Mouse (Mus musculus): ENCODE results near the gene Dcps.
"Not testable (repeated sequence)": the region's sequence is repeated elsewhere in the genome, so short reads cannot be mapped to it uniquely, and the experiment has no call there.

Dcps gene

DNA sequence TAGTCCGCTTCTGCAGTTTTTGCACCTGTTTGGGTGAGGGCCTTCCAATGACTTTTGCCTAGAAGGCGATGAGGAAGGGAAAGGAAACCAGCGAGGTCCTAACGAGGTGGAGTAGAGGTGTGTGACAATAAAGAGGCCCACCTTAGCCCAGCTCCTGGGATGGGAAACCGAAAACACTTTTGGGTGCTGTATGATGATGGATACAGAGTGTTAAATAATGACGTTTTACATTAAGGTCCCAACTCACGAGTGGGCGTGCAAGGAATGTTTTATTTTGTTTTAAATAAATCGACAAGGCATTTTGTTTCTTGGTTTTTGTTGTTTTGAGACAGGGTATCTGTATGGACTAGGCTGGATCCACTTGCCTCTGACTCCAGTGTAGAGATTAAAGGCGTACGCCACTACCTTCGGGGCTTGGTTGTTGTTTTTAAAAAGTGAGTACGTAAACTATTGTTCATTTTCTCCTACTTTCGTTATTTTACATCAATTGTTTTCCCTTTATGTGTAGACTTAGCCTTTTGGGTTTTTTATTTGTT, 331 bp upstream of the Dcps start:
- no peak for DNase-seq (ENCODE audit: low read depth)

DNA sequence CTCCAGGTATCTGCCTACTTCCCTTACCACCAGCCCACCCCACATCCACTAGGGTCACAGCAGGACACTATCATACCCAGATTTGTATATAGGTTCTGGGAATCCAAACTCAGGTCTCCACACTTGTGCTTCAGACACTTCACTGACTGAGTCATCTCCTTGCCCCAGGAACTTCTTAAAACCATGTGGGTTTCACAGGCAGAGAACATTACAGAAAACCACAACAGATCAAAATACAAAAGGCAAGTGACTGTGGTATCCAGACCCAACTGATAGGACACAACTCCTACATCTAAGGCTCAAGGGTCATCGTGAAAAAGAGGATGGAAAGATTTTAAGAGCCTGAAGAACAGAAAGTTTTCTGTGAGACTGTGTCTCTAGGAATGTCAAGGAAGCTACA, 2.5 kb downstream of the Dcps start:
- no peak for DNase-seq (ENCODE audit: low read depth)

DNA sequence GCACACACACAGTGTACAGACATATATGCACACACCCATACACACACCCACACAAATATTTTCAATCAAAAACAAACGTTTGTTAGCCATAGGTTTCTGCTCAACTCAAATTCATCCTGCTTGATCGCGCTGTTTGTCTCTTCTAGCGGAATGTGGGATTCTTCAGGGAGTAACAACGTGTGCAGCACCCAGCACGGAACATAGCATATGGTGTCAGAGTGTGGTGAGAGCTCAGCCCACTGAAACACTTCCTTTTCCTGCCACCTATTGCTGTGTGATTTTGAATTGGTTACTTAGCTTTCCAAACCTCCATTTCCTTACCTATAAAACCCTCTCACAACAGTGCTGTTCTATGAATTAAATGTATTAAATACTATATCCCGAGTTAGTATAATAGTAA, 5.8 kb downstream of the Dcps start:
- no peak for DNase-seq (ENCODE audit: low read depth)

DNA sequence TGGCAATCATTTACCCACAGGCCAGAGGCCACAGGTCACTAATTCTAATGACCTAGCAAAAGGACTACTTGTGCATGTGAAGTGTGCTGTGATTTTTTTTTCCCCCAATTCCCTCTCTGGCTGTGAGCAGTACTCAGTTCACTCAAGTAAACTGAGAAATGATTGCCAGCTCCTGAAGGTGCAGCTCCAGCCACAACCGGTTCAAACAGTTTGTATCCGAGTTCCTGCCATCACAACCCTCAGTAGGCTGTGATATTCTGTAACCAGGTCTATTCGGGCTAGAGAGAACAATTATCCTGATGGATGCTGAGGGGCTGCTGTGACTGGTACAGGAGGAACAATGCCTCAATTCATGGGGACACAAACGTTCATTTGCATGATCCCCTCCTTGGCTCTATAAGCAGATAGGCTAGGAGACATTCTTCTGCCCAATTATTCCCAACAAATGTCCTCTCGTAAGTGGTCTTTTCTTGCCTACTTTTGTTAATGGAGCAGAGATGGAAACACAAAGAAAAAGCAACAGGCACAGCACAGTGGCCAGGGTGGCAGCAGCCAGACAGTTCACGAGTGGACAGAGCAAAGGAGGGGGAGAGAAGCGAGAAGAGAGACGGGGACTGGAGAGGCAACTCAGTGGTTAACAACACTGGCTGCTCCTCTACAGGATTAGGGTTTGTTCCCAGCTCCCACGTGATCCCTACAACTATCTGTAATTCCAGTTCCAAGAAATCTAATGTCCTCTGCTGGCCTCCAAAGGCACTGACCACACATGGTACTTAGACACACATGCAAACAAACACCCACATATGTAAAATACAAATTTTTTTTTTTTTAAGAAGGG, 8.8 kb downstream of the Dcps start:
- no peak for DNase-seq (ENCODE audit: low read depth)

DNA sequence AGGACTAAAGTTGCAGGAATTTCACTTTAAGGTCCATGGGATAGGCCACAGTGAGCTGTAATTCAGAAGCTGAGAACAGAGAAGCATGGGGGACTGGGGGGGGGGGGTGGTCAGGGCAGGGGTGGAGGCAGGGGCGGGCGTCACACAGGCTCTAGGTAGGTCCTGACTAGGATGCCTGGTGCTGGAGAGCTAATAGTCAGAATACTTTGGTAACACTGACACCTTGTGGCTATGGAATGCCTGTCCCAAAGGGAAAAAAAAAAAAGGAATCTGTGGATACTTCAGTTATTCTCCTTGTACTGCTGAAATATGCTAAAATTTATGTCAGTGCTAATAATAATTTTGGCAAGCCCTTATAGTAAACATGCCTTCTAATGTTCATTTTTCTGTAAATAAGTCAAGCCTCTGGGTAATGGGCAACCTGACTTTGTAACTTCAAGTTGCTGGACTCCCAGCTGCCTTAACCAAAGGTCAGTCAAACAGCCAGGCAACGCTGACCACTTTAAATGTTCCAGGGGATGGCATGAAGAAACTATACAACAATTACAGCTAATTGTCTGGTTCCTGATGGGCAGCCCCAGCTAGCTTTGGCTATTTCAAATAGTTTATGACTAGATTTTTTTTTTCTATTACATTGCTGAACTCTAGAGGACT, 9.6 kb downstream of the Dcps start:
- peak; percentile 50 for DNase-seq (ENCODE audit: low read depth)

DNA sequence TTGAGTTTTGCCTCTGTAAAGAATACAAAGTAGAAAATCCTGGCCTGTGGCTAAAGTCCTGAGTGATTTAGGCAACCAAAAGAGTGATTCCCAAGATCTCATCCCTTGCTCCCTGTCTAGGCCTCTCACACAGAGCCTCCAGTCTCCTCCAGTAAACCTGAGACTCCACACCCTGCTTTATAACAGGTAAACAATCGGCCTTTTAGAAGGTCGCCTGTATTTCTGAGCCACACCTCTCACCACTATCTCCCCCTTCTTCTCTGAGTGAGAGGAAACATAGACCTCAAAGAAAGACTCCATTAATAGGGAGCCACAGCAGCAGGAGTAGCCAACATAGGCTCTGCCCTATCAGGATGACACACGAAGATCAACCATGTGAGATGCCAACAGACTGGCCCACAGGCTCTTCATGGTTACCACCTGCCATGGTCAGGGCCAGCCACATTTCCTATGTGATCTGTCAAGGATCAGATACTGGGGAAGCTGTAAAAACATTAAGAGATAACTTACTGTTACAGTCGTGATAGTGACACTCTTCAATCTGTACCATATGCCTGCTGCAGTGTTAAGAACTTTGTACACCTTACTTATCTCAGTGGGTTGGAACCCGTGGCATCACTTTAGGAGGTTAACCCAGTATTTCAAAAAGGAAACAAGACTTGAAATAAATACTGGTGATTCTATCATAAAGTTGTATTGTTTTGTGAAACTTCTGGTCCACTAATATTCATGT, 11.6 kb downstream of the Dcps start:
- DNase-seq (ENCODE audit: low read depth), result no peak

DNA sequence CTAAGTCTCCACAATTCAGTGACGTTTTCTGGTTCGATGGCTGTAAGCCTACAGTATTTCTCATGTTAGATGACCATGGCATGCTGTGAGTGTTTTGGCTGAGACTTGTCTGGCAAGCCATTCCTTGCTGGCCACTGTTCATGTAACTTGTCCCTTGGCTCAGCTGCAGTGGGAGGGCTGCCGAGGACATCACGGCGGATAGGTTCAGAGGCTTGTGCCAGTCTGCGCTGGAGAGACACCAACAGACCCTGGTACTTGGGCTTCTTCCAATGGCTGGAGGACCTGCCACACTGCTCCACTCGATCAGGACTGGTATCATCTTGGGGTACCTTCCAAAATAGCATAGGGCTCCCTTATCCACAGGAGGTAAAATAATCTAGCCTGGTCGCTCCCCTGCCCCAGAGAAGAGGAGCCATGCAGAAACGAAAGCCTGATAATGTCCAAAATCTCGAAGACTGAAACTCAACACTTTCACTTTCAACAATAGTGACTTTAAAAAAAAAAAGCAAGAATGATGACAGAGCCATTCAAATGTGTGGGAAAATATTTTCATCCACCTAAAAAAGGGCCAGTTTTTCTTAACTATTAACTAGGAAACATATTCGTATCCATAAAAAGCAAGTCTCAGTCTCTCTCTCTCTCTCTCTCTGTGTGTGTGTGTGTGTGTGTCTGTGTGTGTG, 12.7 kb downstream of the Dcps start:
- no peak for DNase-seq (ENCODE audit: low read depth)

DNA sequence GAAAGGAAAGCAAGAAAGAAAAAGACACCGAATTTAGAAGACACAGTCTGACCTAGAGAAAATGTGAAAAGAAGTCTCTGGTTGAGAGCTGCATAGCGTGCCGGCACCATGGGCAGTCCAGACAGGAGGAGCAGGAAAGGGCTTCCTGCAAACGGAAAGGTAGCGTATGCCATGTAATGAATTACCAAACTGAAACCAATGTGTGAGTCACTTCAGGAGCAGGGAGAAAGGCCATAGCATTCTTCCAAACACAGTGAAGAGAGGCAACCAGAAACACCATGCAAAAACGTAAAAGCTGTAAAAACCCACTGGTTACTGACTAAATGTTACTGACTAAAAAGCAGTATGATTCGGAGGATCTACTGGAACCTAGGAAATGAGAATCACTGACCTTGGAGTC, 14.1 kb downstream of the Dcps start:
- DNase-seq (ENCODE audit: low read depth), result no peak

DNA sequence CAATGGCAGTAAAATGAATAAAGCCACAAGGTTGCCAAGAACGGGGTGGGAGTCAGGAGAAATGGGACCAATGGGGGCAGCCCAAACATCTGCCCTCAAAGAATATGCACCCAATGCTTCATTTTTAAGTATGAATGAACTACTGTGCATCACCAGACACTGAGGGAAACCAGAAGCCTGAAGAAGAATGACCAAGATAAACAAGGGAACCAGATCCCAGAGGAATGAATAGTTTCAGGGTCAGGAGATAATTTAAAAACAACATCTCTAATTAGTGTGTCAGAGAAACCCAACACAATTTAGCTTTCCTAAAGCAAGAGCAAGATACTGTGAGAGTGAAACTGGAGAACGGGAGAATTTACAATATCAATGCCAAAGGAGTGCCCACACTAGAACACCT, 15.2 kb downstream of the Dcps start:
- DNase-seq (ENCODE audit: low read depth), result no peak

DNA sequence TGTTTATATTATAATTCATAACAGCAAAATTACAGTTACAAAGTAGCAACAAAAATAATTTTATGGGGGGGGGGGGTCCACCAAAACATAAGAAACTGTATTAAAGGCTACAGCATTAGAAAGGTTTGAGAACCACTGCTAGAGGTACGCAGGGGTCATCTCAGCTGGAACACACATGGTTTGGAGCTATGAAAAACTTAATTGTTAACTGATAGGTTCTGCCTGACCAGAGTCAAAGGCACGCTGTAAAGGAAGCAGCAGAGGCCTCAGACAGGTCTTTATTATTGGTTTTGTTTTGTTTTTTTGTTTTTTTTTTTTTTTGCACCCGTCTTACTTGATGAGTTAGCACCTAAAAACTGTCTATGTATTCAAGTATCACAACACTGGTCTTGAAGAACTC, 17.4 kb downstream of the Dcps start:
- DNase-seq (ENCODE audit: low read depth), result no peak

DNA sequence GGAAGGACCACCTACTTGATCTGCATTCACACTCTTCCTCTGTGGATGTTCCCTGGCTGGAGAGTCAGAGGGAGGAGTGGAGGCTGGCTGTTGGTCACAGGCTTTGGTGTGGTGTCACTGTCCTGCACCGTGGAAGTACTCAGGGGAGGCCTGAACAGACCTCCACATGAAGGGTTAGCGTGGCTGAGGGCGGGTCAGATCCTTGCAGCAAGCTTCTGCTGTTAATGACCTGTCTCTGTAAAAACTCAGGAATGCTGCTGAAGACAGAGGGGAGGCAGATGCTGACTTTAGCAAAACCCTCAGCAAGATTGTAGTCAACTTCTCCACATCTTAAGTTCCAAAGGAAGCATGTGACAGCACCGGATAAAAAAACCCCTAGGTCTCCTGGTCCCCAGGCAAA, 19.0 kb downstream of the Dcps start:
- no peak for DNase-seq (ENCODE audit: low read depth)

DNA sequence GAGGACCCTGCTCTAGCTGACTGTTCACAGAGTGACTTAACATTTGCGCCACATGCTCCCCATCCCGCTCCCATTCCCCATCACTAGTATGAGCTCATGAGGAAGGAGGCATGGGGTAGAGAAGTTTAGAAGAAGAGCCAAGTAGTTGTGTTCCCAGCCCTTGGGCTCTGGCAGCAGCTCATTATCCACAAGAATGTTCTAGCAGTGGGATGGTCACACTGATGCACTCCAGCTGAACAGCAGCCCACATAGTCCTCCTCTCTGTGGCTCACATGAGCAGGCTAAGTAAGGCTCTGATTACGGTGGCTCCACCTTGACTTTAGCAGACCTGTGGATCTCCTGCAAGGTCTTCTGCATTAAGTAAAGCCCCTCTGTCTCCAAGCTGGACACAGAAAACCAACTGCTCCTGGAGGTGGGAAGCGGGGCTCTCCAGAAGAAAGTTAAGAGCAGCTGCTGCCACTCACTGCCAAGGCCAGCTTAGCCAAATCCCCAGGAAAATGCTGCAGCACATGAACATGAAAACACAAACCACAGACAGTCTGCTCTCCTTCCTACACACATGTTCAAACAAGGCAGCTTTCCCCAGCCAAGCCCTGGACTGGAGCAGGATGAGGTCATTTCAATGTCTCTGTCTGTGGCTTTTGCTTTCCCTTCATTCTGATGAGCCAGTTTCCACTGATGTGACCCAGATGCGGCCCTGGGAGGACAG, 19.7 kb downstream of the Dcps start:
- DNase-seq (ENCODE audit: low read depth), result no peak

DNA sequence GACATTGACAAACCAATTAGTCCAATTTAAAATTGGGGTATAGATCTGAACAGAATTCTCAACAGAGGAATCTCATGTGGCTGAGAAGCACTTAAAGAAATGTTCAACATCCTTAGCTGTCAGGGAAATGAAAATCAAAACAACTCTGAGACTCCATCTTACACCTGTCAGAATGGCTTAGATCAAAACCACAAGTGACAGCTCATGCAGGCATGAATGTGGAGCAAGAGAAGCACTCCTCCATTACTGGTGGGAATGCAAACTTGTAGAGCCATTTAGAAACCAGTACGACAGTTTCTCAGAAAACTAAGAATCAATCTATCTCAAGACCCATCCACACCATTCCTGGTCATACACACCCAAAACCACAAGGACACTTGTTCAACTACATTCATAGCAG, 22.9 kb downstream of the Dcps start:
- DNase-seq (ENCODE audit: low read depth), result no peak

DNA sequence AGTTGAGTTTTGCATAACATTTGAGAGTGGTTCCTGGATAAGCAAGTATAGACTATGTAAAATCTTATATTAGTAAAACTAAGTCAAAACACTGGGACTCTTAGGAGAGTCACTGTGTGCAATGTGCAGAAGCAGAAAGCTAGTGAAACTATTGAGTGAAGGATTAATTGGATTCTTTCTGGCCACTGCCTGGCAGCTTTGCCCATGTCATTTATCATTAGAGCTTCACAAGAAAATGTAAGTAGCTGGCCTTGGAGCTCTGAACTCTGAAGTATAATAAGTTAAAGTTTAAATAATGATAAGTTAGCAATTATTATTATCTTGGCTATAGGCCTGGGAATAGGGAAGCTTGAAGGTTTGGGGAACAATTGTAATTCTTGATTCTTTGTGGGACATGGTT, 27.0 kb downstream of the Dcps start:
- DNase-seq (ENCODE audit: low read depth), result not testable (repeated sequence)

DNA sequence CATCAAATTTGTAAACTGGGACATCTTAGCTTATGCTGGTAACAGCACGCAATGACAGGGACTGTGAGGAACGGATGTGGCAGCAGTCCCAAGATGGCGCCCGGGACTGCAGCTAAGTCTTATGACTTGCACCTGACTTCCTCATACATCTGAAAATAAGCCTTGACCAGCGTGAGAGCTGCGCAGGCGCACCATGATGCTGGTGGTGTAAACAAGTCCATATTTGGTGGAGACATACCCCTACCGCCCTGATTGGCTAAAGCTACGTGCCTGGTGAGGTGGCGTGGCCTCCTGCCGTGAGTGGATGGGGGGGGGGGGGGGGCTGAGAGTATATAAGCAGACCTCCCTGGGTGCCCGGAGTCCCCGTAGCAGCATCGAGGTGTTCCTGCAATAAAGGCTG, 28.6 kb downstream of the Dcps start:
- DNase-seq (ENCODE audit: low read depth), result not testable (repeated sequence)

DNA sequence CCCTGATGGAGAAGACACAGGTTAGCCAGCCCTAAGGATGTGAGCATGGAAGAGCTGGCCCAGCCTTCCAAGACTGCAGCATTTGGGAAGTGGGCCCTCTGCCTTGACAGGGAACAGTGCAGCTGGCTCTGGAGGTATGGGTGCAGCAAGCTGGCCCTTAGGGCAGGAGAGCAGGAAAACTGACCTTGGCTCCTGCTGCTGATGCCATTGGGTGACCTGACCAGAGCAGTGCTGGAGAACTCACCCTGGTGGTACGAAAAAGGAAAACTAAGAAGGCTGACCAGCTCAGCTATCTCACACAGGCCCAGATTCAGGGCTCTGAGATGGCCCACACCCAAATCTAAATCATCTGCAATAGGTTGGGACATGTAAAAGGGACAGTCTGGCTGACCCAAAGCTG, 30.0 kb downstream of the Dcps start:
- no peak for DNase-seq (ENCODE audit: low read depth)

DNA sequence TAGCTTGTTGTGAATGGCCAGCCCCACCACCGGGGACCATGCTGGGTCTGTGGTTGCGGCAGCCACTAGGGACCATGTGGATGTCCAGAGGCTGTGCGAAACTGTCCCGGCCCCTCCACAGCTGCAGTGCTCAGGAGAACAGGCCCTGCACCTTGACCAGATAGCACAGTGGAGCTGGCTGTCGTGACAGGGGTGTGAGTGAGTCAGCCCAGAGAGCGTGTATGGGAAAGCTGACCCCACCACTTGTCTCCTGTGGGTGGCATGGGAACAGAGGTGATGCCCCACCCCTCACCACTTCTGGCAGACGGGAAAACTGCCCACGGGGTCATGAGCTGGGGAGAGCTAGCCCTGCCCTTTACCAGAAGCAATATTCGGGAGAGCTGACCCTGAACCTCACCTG, 30.7 kb downstream of the Dcps start:
- DNase-seq (ENCODE audit: low read depth), result no peak

DNA sequence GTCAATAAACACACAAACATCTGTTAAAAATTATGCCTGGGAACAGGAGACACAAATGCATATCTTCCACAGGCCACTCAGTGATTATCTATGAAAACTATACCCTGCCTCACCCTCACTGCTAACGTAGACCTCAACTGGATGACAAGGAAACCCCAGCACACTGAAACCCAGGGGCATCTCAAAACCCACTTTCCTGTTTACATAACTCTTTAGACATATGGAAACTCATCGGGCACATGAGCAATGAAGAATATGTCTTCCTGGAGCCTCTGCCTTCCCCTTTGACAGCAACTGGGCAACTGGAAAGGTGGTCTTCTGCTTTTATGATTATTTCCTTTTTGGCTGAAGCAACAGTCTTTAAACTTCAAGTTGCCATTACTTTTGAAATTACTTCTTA, 33.6 kb downstream of the Dcps start:
- no peak for DNase-seq (ENCODE audit: low read depth)

DNA sequence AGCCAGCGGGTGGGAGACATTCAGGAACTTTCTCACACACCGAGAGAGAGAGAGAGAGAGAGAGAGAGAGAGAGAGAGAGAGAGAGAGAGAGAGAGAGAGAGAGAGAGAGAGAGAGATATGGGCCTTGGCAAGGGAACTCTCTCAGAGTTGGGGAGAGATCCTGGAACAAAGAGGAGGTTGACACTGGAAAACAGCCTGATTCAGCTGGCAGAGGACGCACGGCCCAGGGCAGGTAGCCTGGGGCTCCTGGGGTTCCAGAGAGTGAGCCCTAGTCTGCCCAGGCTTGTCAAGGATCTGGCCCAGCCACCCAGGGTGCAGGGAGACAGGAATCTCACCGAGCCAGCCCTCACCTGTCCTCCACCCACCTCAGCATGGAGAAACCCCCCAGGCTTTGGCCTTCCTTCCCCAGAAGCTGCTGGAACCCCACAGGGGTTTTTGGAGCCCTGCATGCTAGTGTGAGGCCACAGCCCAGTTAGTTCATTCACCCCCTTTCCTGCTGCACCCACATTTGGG, 36.6 kb downstream of the Dcps start:
- no peak for DNase-seq (ENCODE audit: low read depth)

DNA sequence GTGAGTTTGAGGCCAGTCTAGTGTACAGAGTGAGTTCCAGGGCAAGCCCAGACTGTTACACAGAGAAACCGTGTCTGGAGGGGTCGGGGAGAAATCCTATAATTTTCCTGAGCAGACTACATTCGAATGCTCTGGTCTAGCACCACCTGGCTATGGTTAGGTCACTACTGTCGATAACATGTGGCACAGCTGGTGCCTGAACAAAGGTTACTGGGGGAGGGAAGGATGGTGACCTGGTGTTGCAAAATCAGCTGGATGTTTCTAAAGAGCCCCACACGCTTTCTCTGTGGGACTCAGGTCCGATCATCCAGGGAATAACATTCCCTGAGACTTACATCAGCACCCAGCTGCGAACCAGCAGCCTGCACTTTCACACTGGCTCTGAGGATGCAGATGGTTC, 37.8 kb downstream of the Dcps start:
- no peak for DNase-seq (ENCODE audit: low read depth)

DNA sequence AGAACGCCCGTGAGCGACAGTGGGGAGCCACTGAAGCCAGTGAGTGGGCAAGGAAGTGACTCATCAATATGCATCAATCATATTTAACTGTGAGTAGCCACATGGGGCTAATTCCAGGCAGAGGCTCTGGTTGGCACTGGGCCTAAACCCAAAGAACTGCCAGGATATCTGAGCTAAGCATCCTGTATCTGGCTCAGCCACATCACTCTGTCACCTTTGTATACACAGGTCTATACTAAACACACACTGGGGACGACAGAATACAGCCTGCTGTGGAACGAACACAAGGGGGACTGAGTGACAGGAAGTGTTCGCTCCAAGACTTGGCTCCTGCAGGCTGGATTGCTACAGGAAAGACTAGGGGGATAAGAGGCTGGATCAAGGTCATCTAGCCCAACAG, 40.3 kb downstream of the Dcps start:
- DNase-seq (ENCODE audit: low read depth), result no peak
